Comparison of ENCODE assay signal across 18 mouse cellular contexts in genomic region chr1:93009196-93009595, GRCm38 (mm10). TPM values are rescaled to one million over a fixed set of nuclear protein-coding genes. Genes with fewer than 3 reads are reported as not detected.
DNase-seq lines count a peak whose midpoint lies in the region; ATAC-seq and TF ChIP-seq lines count a peak whose summit lies in the region.
"Had no signal": no experiment of that assay in that cellular context is flagged by ENCODE, and none has a peak within 500 bp of the region (broad histone marks: within the 10 kb centered on the region; RNA-seq: fewer than 3 reads in every experiment).

No protein-coding gene starts in this region.

- no peak overlapping the region for H3K27ac ChIP-seq in kidney, adult 2 months (ENCODE audit: insufficient read depth, low read depth, low read length)
- no peak overlapping the region for H3K27ac ChIP-seq in stomach, postnatal 0 days (replicated peaks)
- H3K27ac ChIP-seq: forebrain, embryonic 15.5 days; hindbrain, postnatal 0 days; left cerebral cortex, adult 2 months; midbrain, embryonic 12.5 days; neural tube, embryonic 13.5 days had no signal

- no peak for TF ChIP-seq EP300 in stomach, postnatal 0 days (optimal IDR thresholded peaks at IDR 0.05)

- H3K4me1 ChIP-seq in lung, adult 2 months (ENCODE audit: control insufficient read depth, insufficient read depth, low read length) = no peaks in the 10 kb centered on the region
- no peaks in the 10 kb centered on the region for H3K4me1 ChIP-seq in kidney, adult 2 months (ENCODE audit: control insufficient read depth, insufficient read depth, low read length)
- H3K4me1 ChIP-seq in stomach, postnatal 0 days (replicated peaks; ENCODE audit: control insufficient read depth, insufficient read depth) = no peaks in the 10 kb centered on the region
- H3K4me1 ChIP-seq: forebrain, embryonic 15.5 days; midbrain, embryonic 12.5 days; neural tube, embryonic 13.5 days had no signal

- 0 out of 2 replicates have a peak, but pooled peaks have one; percentile 1 for ATAC-seq in stomach, postnatal 0 days (ENCODE audit: low FRiP score, low TSS enrichment)
- no peak for ATAC-seq in erythroblast, adult 5-6 weeks (replicated peaks; ENCODE audit: low FRiP score, poor library complexity, severe bottlenecking)
- ATAC-seq: forebrain, embryonic 15.5 days; hindbrain, postnatal 0 days had no signal

- WGBS in lung, adult 2 months = 54% methylated on average over 4 of the region's 4 CpGs
- 37% methylated on average over 4 of the region's 4 CpGs for WGBS in kidney, adult 2 months
- 51% methylated on average over 4 of the region's 4 CpGs for WGBS in stomach, postnatal 0 days

- H3K9me3 ChIP-seq in stomach, postnatal 0 days (ENCODE audit: control insufficient read depth, low read length) = no peaks in the 10 kb centered on the region
- H3K9me3 ChIP-seq: forebrain, embryonic 15.5 days; midbrain, embryonic 12.5 days; neural tube, embryonic 13.5 days had no signal

- no peak for TF ChIP-seq POLR2A in lung, adult 2 months (IDR thresholded peaks at IDR 0.05; ENCODE audit: borderline replicate concordance, extremely low read depth, low read depth, low read length)
- TF ChIP-seq POLR2A in kidney, adult 2 months (IDR thresholded peaks at IDR 0.05; ENCODE audit: low read depth, low read length) = no peak

- H3K27me3 ChIP-seq in kidney, adult 2 months (replicated peaks; ENCODE audit: control insufficient read depth, insufficient read depth, low read length) = no peaks in the 10 kb centered on the region
- H3K27me3 ChIP-seq in stomach, postnatal 0 days (ENCODE audit: control insufficient read depth, insufficient read depth, low read length) = no peaks in the 10 kb centered on the region
- H3K27me3 ChIP-seq: forebrain, embryonic 15.5 days; midbrain, embryonic 12.5 days; neural tube, embryonic 13.5 days had no signal

- TF ChIP-seq CTCF in lung, adult 2 months (IDR thresholded peaks at IDR 0.05; ENCODE audit: insufficient read depth, low read length) = no peak
- no peak for TF ChIP-seq CTCF in kidney, adult 2 months (conservative IDR thresholded peaks at IDR 0.05; ENCODE audit: insufficient read depth, insufficient read length, low read depth, low read length)
- TF ChIP-seq CTCF in stomach, postnatal 0 days (IDR thresholded peaks at IDR 0.05; ENCODE audit: low read depth) = no peak

- no peak overlapping the region for H3K4me2 ChIP-seq in stomach, postnatal 0 days (replicated peaks; ENCODE audit: low read depth)
- H3K4me2 ChIP-seq: forebrain, embryonic 15.5 days; liver, embryonic 11.5 days; midbrain, embryonic 12.5 days; neural tube, embryonic 13.5 days had no signal

- H3K4me3 ChIP-seq in lung, adult 2 months (replicated peaks; ENCODE audit: extremely low read depth, low read depth, low read length) = no peak overlapping the region
- H3K4me3 ChIP-seq in kidney, adult 2 months (ENCODE audit: insufficient read depth, low read depth, low read length) = no peak overlapping the region
- no peak overlapping the region for H3K4me3 ChIP-seq in stomach, postnatal 0 days (ENCODE audit: low read depth, low read length)
- H3K4me3 ChIP-seq: forebrain, embryonic 15.5 days; left cerebral cortex, adult 2 months; midbrain, embryonic 12.5 days; neural tube, embryonic 13.5 days had no signal

- DNase-seq in heart, adult 18-20 months = peak; percentile 40 to 46
- DNase-seq in heart, adult 8-10 months (ENCODE audit: low spot score) = no peak
- peak; percentile 22 for DNase-seq in lung, postnatal 10 days
- DNase-seq in lung, adult 2 months = no peak
- DNase-seq in kidney, adult 2 months = peak; percentile 46
- DNase-seq in stomach, postnatal 0 days (ENCODE audit: low spot score) = peak; percentile 45
- DNase-seq in embryo, embryonic 10.5 days (ENCODE audit: low spot score) = no peak
- DNase-seq: cerebellum, adult 18-20 months had no signal

- no peak overlapping the region for H3K9ac ChIP-seq in stomach, postnatal 0 days (ENCODE audit: low read length)
- H3K9ac ChIP-seq: forebrain, embryonic 15.5 days; midbrain, embryonic 12.5 days; neural tube, embryonic 13.5 days had no signal

- no peaks in the 10 kb centered on the region for H3K36me3 ChIP-seq in kidney, adult 2 months (ENCODE audit: control insufficient read depth, insufficient read depth, low read length)
- no peaks in the 10 kb centered on the region for H3K36me3 ChIP-seq in stomach, postnatal 0 days (ENCODE audit: control insufficient read depth, insufficient read depth, low read length)
- H3K36me3 ChIP-seq: forebrain, embryonic 15.5 days; midbrain, embryonic 12.5 days; neural tube, embryonic 13.5 days had no signal

RNA-seq across cellular contexts. Expression of gene Aqp12, which starts 3.1 kb away (rescaled TPM):
- total RNA-seq in heart, adult 18-20 months (2021) = not detected
- total RNA-seq in heart, adult 8-10 months (2022) = not detected
- 0.14 TPM in 1 of 2 replicates, not detected in the other for polyA plus RNA-seq in lung, adult 2 months (2012; rRNA removed)
- polyA plus RNA-seq in kidney, adult 2 months (2012; rRNA removed) = not detected in 2 replicates
- 0.12 TPM in 1 of 2 replicates, not detected in the other for polyA plus RNA-seq in stomach, postnatal 0 days (2015; fragmentation: Nextera tagmentation; extraction: Ambion mirVana)
- total RNA-seq in erythroblast, adult 5-6 weeks (2015; ENCODE audit: low replicate concordance) = not detected in 2 replicates
- total RNA-seq in erythroblast, adult 5-6 weeks (2017; ENCODE audit: low replicate concordance) = not detected in 2 replicates
- total RNA-seq: hindbrain, postnatal 0 days; left cerebral cortex, adult 2 months; MEL had no signal
- polyA plus RNA-seq: embryonic facial prominence, embryonic 14.5 days; forebrain, embryonic 15.5 days; gonadal fat pad, adult 2 months; hindbrain, postnatal 0 days; liver, embryonic 11.5 days; midbrain, embryonic 12.5 days; neural tube, embryonic 13.5 days had no signal

RNA-seq across cellular contexts. Expression of gene Gpr35, which starts 58.5 kb away (rescaled TPM):
- total RNA-seq in heart, adult 18-20 months (2021) = under 1 TPM; 0.59 to 0.62 TPM
- 1 to 10 TPM in 1 of 4 experiments, under 1 TPM in 3; 0.19 to 1.3 (median 0.47) TPM for total RNA-seq in heart, adult 8-10 months (2022)
- polyA plus RNA-seq in lung, adult 2 months (2012; rRNA removed) = 5.5 and 8.2 TPM in 2 replicates
- 1.3 and 1.9 TPM in 2 replicates for polyA plus RNA-seq in kidney, adult 2 months (2012; rRNA removed)
- 3.7 and 4.1 TPM in 2 replicates for polyA plus RNA-seq in stomach, postnatal 0 days (2015; fragmentation: Nextera tagmentation; extraction: Ambion mirVana)
- 1.2 and 4.2 TPM in 2 replicates for total RNA-seq in erythroblast, adult 5-6 weeks (2015; ENCODE audit: low replicate concordance)
- total RNA-seq in erythroblast, adult 5-6 weeks (2017; ENCODE audit: low replicate concordance) = 1.1 and 3.2 TPM in 2 replicates
- total RNA-seq: MEL had no signal

Comparison
In these comparisons a context has a peak if more than half of its experiments do, and no peak if none do; other contexts are left out.
1. DNase-seq: peak in heart, adult 18-20 months (2 of 2), lung, postnatal 10 days (single experiment), kidney, adult 2 months (single experiment) and stomach, postnatal 0 days (single experiment); none in heart, adult 8-10 months (single experiment), lung, adult 2 months (single experiment) and embryo, embryonic 10.5 days (single experiment).